Mouse (Mus musculus) embryonic facial prominence, embryonic 10.5 days (tissue): ENCODE measurements at regions not wholly inside any gene's neighbourhood (a gene's known extent, or its start where the extent isn't known, plus 50 kb on each side); places are given as distances from the start of the nearest gene placed in this dataset.
"Not testable (repeated sequence)": the region's sequence is repeated elsewhere in the genome, so short reads cannot be mapped to it uniquely, and the experiment has no call there.

Experiments
- DNase-seq: peaks from one replicate; pipeline ENCODE4 v3.0.0-alpha.2; 2017; ENCODE audit warnings: low spot score
- H3K27ac ChIP-seq: fragments of 300-500 bp; sonication (generic); replicated peaks from 2 replicates; pipeline ENCODE4 v1.5.1; 2016; ENCODE audit warnings: mild to moderate bottlenecking
- H3K27me3 ChIP-seq: fragments of 300-500 bp; sonication (generic); replicated peaks from 2 replicates; pipeline ENCODE4 v1.6.1; 2016; ENCODE audit warnings: low read depth, mild to moderate bottlenecking; ENCODE audit not compliant: poor library complexity, severe bottlenecking
- H3K36me3 ChIP-seq: fragments of 300-500 bp; sonication (generic); replicated peaks from 2 replicates; pipeline ENCODE4 v1.6.1; 2016; ENCODE audit warnings: mild to moderate bottlenecking, moderate library complexity
- H3K4me1 ChIP-seq: fragments of 300-500 bp; sonication (generic); 2 replicates; pipeline ENCODE4 v1.6.1; 2016
- H3K4me3 ChIP-seq: fragments of 300-500 bp; sonication (generic); 2 replicates; pipeline ENCODE4 v1.5.1; 2016; ENCODE audit warnings: mild to moderate bottlenecking, moderate library complexity
- H3K9me3 ChIP-seq: fragments of 300-500 bp; sonication (generic); 2 replicates; pipeline ENCODE4 v1.6.1; 2016; ENCODE audit warnings: mild to moderate bottlenecking
- WGBS: fragments of 180-500 bp; shearing (Covaris S2); methylation state at CpG from one replicate; pipeline ENCODE4 v1.1.7; 2016; 5-methylcytosine and 5-hydroxymethylcytosine counted together

DNA sequence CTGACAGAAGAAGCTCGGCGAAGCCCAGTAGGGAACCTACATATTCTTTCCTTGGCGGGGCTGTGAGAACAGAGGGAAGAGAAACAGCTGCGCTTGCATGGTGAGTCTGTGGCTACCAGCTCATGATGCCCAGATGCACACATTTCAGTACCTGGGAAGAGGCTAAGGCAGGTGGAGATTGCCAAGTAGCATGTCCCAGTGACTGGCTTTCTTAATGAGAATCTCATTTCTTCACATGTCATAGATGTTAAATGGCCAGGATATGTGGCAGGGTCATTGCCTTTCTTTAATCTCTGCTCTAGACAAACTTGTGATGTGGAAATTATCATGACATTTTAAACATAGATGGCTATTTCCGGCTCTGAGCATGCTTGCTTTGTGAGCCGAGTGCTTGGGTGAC, 109.5 kb upstream of the Tns3 start:
- no peak for DNase-seq
- no peaks in the 10 kb centered on the region for H3K27me3 ChIP-seq
- H3K36me3 ChIP-seq: no peaks in the 10 kb centered on the region

DNA sequence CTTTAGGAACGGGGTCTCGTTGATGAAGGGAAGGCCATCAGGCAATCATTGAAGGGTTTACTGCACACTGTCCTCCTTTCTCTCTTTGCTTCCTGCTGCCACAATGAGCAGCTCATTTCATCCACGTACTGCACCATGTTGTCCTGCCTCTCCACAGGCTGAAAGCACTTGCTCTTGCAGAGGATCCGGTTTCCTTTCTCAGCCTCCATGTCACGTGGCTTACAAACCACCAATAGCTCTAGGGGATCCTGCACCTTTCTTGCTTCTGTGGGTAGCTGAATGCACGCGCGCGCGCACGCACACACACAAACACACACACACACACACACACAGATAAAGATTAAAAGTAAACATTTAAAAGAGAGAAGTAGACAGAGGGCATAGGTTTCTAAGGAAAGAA, 108.9 kb upstream of the Tns3 start:
- DNase-seq: no peak
- Histone ChIP-seq H3K9me3 (no peaks in the 10 kb centered on the region), H3K4me3 (no peak overlapping the region), H3K4me1 (0 out of 2 replicates have a peak, but pooled peaks cover 3% of the 10 kb centered on the region), H3K27me3 (no peaks in the 10 kb centered on the region), H3K27ac (no peak overlapping the region), H3K36me3 (no peaks in the 10 kb centered on the region)
- 80% methylated on average over 11 of the region's 11 CpGs for WGBS

More for the DNA sequence above, 109.5 kb upstream of the Tns3 start:
- H3K9me3 ChIP-seq: no peaks in the 10 kb centered on the region
- H3K4me1 ChIP-seq: 0 out of 2 replicates have a peak, but pooled peaks cover 3% of the 10 kb centered on the region
- no peak overlapping the region for H3K4me3 ChIP-seq
- no peak overlapping the region for H3K27ac ChIP-seq
- 86% methylated on average over 6 of the region's 6 CpGs for WGBS

DNA sequence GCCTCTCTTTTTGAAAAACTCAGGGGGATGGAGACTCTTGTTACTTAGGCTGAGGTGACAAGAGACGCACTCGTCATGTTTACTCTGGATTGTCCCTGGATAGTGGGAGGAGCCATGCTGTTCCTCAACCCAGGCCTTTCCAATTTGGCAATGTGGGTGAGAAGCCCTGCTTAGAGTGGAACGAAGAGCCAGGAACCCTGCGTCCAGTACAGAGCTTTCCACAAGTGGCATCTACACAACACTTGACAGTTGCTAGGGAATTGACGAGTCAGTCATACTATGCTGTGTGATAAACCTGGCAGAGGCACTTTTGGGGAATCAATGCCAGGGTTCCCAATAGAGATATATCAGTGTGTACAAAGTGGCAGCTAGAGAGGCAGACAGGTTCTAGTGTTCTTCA, 108.2 kb upstream of the Tns3 start:
- WGBS: 82% methylated on average over 5 of the region's 5 CpGs
- DNase-seq: no peak
- H3K4me3 ChIP-seq: no peak overlapping the region
- no peaks in the 10 kb centered on the region for H3K27me3 ChIP-seq
- no peak overlapping the region for H3K27ac ChIP-seq
- no peaks in the 10 kb centered on the region for H3K9me3 ChIP-seq
- H3K4me1 ChIP-seq: 0 out of 2 replicates have a peak, but pooled peaks cover 3% of the 10 kb centered on the region
- H3K36me3 ChIP-seq: no peaks in the 10 kb centered on the region

DNA sequence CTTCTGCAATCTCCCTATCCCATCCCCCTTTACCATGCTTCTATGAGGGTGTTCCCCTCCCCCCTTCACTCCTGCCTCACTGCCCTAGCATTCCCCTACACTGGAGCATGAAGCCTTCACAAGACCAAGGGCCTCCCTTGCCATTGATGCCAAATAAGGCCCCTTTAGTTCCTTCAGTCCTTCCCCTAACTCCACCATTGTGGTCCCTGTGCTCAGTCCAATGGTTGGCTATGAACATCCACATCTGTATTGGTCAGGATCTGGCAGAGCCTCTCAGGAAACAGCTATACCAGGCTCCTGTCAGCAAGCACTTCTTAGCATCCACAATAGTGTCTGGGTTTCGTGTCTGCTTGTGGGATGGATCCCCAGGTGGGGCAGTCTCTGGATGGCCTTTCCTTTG, 104.4 kb upstream of the Tns3 start:
- 83% methylated on average over 1 of the region's 1 CpGs for WGBS
- H3K4me1 ChIP-seq, H3K27me3 ChIP-seq, H3K27ac ChIP-seq, H3K9me3 ChIP-seq, H3K36me3 ChIP-seq, H3K4me3 ChIP-seq, DNase-seq: not testable (repeated sequence)

DNA sequence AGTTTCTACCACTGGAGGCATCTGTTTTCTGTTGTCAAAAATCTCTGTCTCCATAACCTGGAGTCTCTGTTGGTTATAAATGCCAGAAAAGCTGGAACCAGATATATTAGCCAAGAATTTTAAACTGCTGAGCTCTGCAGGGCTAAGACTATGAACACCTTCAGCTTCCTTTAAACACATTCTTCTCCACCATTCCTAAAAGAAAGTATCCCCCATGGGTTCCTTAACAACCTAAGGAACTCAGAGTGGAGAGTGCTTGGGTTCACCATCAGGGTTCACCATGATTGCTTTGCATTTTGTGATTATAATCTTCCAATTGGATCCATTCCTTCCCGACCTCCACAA, 101.2 kb upstream of the Tns3 start:
- Histone ChIP-seq H3K36me3 (no peaks in the 10 kb centered on the region), H3K9me3 (no peaks in the 10 kb centered on the region), H3K27me3 (no peaks in the 10 kb centered on the region), H3K27ac (no peak overlapping the region), H3K4me1 (peaks cover 7% of the 10 kb centered on the region), H3K4me3 (no peak overlapping the region)
- no peak for DNase-seq
- WGBS: 82% methylated on average over 1 of the region's 1 CpGs

DNA sequence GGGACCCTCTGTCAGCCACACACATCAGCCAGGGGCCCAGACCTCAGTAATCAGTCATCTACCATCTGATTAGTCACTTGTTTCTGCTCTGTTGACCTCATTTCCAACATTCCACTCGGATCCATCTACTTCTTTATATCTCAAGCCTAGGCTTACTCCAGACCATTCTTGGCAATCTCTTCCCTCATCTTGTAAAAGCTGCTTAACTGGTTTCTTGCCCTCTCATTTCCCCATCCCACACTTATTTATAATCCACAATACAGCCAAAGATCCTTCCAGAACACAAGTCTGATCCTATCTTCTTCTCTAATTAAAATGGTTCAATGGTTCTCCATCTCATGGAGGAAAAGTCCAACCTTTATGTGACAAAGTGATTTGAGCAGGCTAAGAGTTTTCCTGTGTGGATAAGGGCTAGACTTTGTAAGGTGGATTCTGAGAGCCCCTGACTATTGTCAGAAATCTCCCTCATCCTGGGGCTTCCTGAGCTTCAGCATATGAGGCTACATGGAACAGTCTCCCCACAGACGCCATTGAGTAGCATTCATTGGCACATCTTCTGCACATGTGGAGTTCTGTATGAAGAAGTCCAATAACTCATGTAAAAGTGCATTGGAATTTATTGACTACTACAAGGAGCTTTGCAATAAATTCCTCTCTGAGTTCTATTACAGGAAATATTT, 100.7 kb upstream of the Tns3 start:
- H3K9me3 ChIP-seq: no peaks in the 10 kb centered on the region
- 87% methylated on average over 2 of the region's 2 CpGs for WGBS
- DNase-seq: no peak
- H3K36me3 ChIP-seq: no peaks in the 10 kb centered on the region
- H3K4me1 ChIP-seq: peaks cover 7% of the 10 kb centered on the region
- H3K4me3 ChIP-seq: no peak overlapping the region
- H3K27me3 ChIP-seq: no peaks in the 10 kb centered on the region
- no peak overlapping the region for H3K27ac ChIP-seq

DNA sequence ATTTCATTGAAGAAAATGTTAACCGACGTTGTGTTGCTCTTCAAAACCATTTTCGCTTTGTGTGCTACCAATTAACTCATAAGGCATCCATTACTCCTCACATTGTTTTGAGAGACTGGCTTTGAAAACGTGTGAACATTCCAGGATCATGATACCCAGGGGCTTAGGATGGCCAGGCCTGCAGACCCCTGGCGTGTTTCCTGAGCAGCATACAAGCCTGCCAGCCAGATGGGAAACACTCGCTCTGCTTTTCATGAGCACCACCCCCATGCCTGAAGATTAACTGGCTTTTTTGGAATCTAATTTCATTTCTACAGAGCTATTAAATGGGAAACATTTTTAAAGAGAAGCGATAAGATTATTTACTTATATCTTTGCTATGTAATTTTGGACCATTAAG, 99.1 kb upstream of the Tns3 start:
- Histone ChIP-seq H3K27me3 (no peaks in the 10 kb centered on the region), H3K4me1 (peaks cover 7% of the 10 kb centered on the region), H3K9me3 (no peaks in the 10 kb centered on the region), H3K27ac (no peak overlapping the region), H3K4me3 (no peak overlapping the region), H3K36me3 (no peaks in the 10 kb centered on the region)
- DNase-seq: peak; percentile 16
- 56% methylated on average over 7 of the region's 7 CpGs for WGBS

DNA sequence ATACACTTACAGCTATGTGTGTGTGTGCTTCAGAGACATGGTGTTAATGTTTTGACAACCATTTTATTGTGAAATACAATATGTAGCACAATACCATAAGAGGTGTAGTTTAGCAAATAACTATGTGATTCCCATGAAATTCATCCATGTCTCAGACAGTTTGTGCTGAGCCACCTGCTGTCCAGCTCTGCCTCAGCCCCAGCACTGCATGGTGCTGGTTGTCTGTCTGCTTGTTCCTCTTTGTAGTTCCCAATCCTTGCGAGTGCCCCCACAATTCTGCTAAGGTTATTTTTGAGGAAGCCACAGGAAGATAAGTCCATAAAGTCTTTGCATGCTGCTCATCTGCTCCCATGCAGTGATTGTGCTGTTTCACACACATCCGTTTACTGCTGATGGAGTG, 97.8 kb upstream of the Tns3 start:
- Histone ChIP-seq H3K36me3 (no peaks in the 10 kb centered on the region), H3K4me3 (no peak overlapping the region), H3K4me1 (peaks cover 7% of the 10 kb centered on the region), H3K27ac (no peak overlapping the region; the same call in 1 of the 2 replicates), H3K27me3 (no peaks in the 10 kb centered on the region), H3K9me3 (no peaks in the 10 kb centered on the region)
- WGBS: 83% methylated on average over 2 of the region's 2 CpGs
- no peak for DNase-seq

DNA sequence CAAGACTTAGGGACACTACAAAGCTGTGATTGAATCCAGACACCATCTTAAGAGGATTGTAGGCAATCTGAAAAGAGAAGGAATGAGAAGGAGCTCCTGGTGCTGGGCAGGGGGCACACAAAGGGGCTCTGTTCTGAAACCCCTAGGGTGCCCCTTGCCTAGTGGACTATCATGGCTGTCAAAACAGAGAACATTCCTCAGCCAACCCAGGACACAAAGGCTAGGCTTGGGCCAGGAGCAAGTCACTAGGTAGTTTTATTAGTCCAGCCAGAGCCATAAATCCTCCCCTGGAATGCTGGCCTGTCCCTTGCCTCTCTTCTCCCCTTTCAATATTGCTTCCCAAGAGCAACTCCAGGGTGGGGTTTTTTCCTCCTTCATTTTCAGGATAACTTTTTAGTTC, 97.3 kb upstream of the Tns3 start:
- Histone ChIP-seq H3K9me3 (no peaks in the 10 kb centered on the region), H3K27ac (peak overlapping the region; percentile 40; the same call in 1 of the 2 replicates), H3K4me1 (peaks cover 7% of the 10 kb centered on the region), H3K36me3 (no peaks in the 10 kb centered on the region), H3K27me3 (no peaks in the 10 kb centered on the region), H3K4me3 (no peak overlapping the region)
- DNase-seq: peak; percentile 23

DNA sequence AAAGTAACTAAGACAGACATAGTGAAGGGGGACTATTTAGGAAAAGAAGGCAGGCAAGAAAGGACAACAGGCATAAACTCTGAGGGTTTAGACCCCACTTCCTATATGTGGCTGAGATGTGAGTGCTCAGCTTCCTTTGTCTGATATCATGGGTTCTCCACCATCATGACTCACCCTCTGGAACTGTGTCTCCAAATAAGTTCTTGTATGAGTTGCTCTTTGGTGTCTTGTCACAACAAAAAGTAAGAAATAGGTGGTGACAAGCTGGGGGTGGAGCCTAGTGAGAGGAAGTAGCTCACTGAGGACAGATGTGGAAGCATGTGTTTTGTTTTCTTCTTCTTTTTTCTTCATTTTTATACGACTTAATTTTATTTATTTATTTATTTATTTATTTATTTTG, 95.5 kb upstream of the Tns3 start:
- Histone ChIP-seq H3K4me1 (peaks cover 7% of the 10 kb centered on the region), H3K27me3 (no peaks in the 10 kb centered on the region), H3K36me3 (no peaks in the 10 kb centered on the region), H3K9me3 (no peaks in the 10 kb centered on the region), H3K4me3 (no peak overlapping the region), H3K27ac (no peak overlapping the region)
- 87% methylated on average over 1 of the region's 1 CpGs for WGBS
- DNase-seq: no peak

DNA sequence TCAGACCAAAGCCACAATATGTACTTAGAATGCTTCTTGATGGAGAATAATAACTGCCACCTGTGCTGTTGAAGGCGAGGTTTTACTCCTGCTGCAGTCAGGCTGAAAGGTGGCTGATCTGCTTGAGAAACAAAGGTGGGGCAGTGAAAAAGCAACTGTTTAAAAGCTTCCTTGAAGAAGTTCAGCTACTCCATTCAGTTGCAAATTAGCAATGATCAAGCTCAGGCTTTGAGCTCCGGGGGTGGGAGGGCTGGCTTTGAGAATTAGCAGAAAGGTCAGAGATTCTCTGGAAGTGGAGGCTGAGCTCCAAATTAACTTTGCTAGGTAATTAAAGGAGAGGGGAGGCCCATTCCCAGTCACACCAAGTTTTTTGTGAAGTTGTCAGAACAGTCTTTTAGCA, 90.2 kb upstream of the Tns3 start:
- H3K27me3 ChIP-seq, H3K36me3 ChIP-seq, H3K4me1 ChIP-seq, H3K4me3 ChIP-seq, DNase-seq, H3K27ac ChIP-seq, H3K9me3 ChIP-seq: not testable (repeated sequence)
- WGBS: 32% methylated on average over 2 of the region's 2 CpGs

DNA sequence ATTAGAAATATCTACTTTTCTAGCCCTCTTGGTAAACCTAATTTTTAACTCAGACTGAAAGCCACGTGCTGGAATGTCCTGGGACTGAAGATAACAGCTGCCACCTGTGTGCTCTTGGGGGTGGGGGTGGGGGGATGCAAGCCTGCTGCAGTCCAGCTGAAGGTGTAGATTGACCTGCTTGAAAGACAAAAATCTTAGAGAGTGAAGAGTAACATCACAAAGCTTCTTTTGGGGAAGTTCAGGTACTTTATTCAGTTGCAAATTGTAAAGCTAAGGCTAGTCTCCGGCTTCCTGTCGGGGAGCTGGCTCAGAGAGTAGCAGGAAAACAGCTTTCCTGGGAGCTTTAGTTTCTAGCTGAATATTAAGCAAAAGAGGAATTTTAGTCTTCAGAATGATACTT, 71.4 kb upstream of the Tns3 start:
- H3K4me3 ChIP-seq, H3K9me3 ChIP-seq, DNase-seq, H3K27me3 ChIP-seq, H3K27ac ChIP-seq, H3K36me3 ChIP-seq, H3K4me1 ChIP-seq: not testable (repeated sequence)
- 73% methylated on average over 3 of the region's 3 CpGs for WGBS

DNA sequence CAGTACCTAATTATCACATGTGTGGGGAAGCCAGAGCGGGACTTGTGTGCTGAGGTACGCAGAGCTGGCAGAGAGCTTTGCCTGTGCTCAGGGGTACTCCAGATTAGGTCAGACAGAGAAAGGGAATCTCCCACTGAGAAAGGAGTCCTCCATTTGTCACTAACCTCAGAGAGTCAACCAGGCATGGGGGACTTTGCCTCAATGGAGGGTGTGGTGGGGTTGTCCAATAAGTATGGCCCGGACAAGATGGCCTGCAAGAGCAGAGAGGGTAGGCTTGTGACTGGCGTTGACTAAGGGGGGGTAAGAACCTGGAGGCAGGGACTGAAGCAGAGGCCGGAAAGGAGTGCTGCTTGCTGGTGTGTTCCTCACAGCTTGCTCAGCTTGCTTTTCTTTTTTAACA, 62.7 kb upstream of the Tns3 start:
- H3K4me1 ChIP-seq: 0 out of 2 replicates have a peak, but pooled peaks cover 5% of the 10 kb centered on the region
- no peaks in the 10 kb centered on the region for H3K27me3 ChIP-seq
- no peak overlapping the region for H3K27ac ChIP-seq
- WGBS: 89% methylated on average over 5 of the region's 5 CpGs
- no peaks in the 10 kb centered on the region for H3K36me3 ChIP-seq
- no peak for DNase-seq
- no peaks in the 10 kb centered on the region for H3K9me3 ChIP-seq
- no peak overlapping the region for H3K4me3 ChIP-seq

DNA sequence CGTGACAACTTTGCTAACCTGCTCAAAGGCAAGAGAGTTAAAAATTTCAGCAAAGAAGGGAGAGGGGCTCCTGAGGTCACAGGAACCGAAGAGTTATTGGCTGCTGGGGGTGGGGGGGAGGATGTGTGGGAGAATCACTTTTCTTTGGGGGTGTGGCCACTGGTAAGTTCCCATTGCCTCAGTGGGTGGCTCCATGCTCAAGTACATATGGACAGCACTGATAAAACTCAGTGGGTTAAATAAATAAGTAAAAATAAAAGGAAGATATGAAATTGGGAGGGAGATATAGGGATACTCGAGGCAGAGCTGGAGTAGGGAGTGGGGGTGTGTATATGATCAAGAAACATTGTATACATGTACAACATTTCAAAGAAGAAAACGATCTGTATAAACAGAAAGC, 61.2 kb upstream of the Tns3 start:
- Histone ChIP-seq H3K27me3 (no peaks in the 10 kb centered on the region), H3K36me3 (no peaks in the 10 kb centered on the region), H3K27ac (no peak overlapping the region), H3K4me1 (0 out of 2 replicates have a peak, but pooled peaks cover 5% of the 10 kb centered on the region), H3K9me3 (no peaks in the 10 kb centered on the region), H3K4me3 (no peak overlapping the region)
- 83% methylated on average over 4 of the region's 4 CpGs for WGBS
- DNase-seq: no peak
